Mouse (Mus musculus): Measurements from ENCODE around the gene Zfp382. TPM values are rescaled to one million over a fixed set of nuclear protein-coding genes. Genes with fewer than 3 reads are reported as not detected.

Zfp382 gene
- polyA plus RNA-seq (2016; fragmentation: Nextera tagmentation; extraction: Ambion mirVana), result 11.8 and 16.7 TPM in 2 replicates

GRCm38 (mm10) chr7:30121308-30122187 lies at the start of gene Zfp382:
TSS of gene Zfp382 (plus strand) at chr7:30121942.
- ATAC-seq (ENCODE audit: insufficient number of reproducible peaks, insufficient read depth, low FRiP score, low TSS enrichment, low read depth), result peak; percentile 90
- H3K4me3 ChIP-seq (replicated peaks), result peak within 1 kb of the TSS; percentile 68
- H3K4me1 ChIP-seq (replicated peaks), result peaks cover 9% of the 10 kb centered on the region
- H3K36me3 ChIP-seq, result peaks cover 10% of the 10 kb centered on the region
- under 1% methylated on average over 61 of the region's 61 CpGs for WGBS
- peak within 1 kb of the TSS; percentile 80 for H3K9ac ChIP-seq (replicated peaks)
- peak within 1 kb of the TSS; percentile 75 for H3K27ac ChIP-seq
- H3K27me3 ChIP-seq, result no peaks in the 10 kb centered on the region
- H3K9me3 ChIP-seq, result no peaks in the 10 kb centered on the region
- H3K4me2 ChIP-seq, result peak within 1 kb of the TSS; percentile 64

GRCm38 (mm10) chr7:30072146-30073028 lies 49.4 kb upstream of the Zfp382 start, which contains the start of gene Zfp82:
TSS of gene Zfp82 (minus strand) at chr7:30072900.
- Histone ChIP-seq H3K27me3 (no peaks in the 10 kb centered on the region), H3K27ac (peak within 1 kb of the TSS; percentile 76), H3K4me2 (peak within 1 kb of the TSS; percentile 93), H3K9ac (replicated peaks) (peak within 1 kb of the TSS; percentile 72), H3K4me3 (replicated peaks) (peak within 1 kb of the TSS; percentile 81), H3K4me1 (replicated peaks) (no peaks in the 10 kb centered on the region; the same call in 1 of the 2 replicates), H3K9me3 (no peaks in the 10 kb centered on the region), H3K36me3 (peaks cover 44% of the 10 kb centered on the region)
- under 1% methylated on average over 50 of the region's 50 CpGs for WGBS
- peak; percentile 85 for ATAC-seq (ENCODE audit: insufficient number of reproducible peaks, insufficient read depth, low FRiP score, low TSS enrichment, low read depth)

GRCm38 (mm10) chr7:30086524-30086923 lies 35.2 kb upstream of the Zfp382 start:
- no peak overlapping the region for H3K4me2 ChIP-seq
- 88% methylated on average over 9 of the region's 9 CpGs for WGBS
- H3K4me3 ChIP-seq (replicated peaks), result no peak overlapping the region
- ATAC-seq (ENCODE audit: insufficient number of reproducible peaks, insufficient read depth, low FRiP score, low TSS enrichment, low read depth), result no peak
- peaks cover 20% of the 10 kb centered on the region for H3K4me1 ChIP-seq (replicated peaks)
- no peak overlapping the region for H3K27ac ChIP-seq
- peaks cover 56% of the 10 kb centered on the region for H3K36me3 ChIP-seq
- H3K27me3 ChIP-seq, result no peaks in the 10 kb centered on the region
- H3K9me3 ChIP-seq, result 0 out of 2 replicates have a peak, but pooled peaks cover 3% of the 10 kb centered on the region
- no peak overlapping the region for H3K9ac ChIP-seq (replicated peaks)

GRCm38 (mm10) chr7:30089405-30089804 lies 32.3 kb upstream of the Zfp382 start:
- peaks cover 26% of the 10 kb centered on the region for H3K4me1 ChIP-seq (replicated peaks)
- ATAC-seq (ENCODE audit: insufficient number of reproducible peaks, insufficient read depth, low FRiP score, low TSS enrichment, low read depth), result no peak
- 0 out of 2 replicates have a peak, but pooled peaks cover 3% of the 10 kb centered on the region for H3K9me3 ChIP-seq
- H3K9ac ChIP-seq (replicated peaks), result peak overlapping the region; percentile 73
- no peak overlapping the region for H3K27ac ChIP-seq
- H3K4me2 ChIP-seq, result peak overlapping the region; percentile 72
- no peaks in the 10 kb centered on the region for H3K27me3 ChIP-seq
- peaks cover 27% of the 10 kb centered on the region for H3K36me3 ChIP-seq
- 16% methylated on average over 6 of the region's 6 CpGs for WGBS
- peak overlapping the region; percentile 59 for H3K4me3 ChIP-seq (replicated peaks)

GRCm38 (mm10) chr7:30090092-30090969 lies 31.4 kb upstream of the Zfp382 start, which contains the start of the genes Gm26920 and Zfp566:
TSS of gene Gm26920 (minus strand) at chr7:30090410.
TSS of gene Zfp566 (minus strand) at chr7:30090527.
- Histone ChIP-seq H3K9me3 (0 out of 2 replicates have a peak, but pooled peaks cover under 1% of the 10 kb centered on the region), H3K4me3 (replicated peaks) (peak within 1 kb of the TSS; percentile 59), H3K27me3 (no peaks in the 10 kb centered on the region), H3K4me1 (replicated peaks) (peaks cover 26% of the 10 kb centered on the region), H3K4me2 (peak within 1 kb of the TSS; percentile 72), H3K27ac (peak within 1 kb of the TSS; percentile 82), H3K36me3 (peaks cover 18% of the 10 kb centered on the region), H3K9ac (replicated peaks) (peak within 1 kb of the TSS; percentile 73)
- WGBS, result under 1% methylated on average over 40 of the region's 40 CpGs
- ATAC-seq (ENCODE audit: insufficient number of reproducible peaks, insufficient read depth, low FRiP score, low TSS enrichment, low read depth), result peak; percentile 84

DNA sequence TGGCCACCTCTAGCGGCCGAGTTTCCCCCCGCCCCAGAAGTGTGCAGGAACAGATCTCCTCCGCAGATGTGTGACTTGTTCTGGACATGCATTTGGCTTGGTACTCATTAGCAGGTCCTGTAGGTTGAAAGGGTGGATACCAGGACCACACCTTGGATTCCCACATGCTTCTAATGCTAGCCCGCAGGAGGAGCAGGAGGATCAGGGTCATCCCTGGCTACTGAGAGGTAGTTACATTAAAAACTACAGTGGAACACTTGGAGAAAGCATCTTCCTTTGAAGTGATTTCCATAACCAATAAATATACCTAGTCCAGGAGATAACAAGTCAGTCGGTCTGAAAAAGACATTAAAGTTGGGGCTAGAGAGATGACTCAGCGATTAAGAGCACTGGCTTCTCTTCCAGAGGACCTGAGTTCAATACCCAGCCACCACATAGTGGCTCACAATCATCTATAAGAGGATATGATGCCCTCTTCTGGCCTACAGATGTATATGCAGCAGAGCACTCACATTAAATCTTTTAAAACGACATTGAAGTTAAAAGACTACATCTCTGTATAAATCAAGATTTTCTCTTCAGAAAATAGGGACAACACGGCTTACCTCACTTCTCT lies 30.7 kb upstream of the Zfp382 start:
- H3K4me3 ChIP-seq (replicated peaks), result peak overlapping the region; percentile 59
- no peaks in the 10 kb centered on the region for H3K9me3 ChIP-seq
- peak overlapping the region; percentile 28; the same call in 1 of the 2 replicates for H3K9ac ChIP-seq (replicated peaks)
- no peak for ATAC-seq (ENCODE audit: insufficient number of reproducible peaks, insufficient read depth, low FRiP score, low TSS enrichment, low read depth)
- no peaks in the 10 kb centered on the region for H3K27me3 ChIP-seq
- peaks cover 11% of the 10 kb centered on the region for H3K36me3 ChIP-seq
- H3K4me1 ChIP-seq (replicated peaks), result peaks cover 26% of the 10 kb centered on the region
- WGBS, result 9% methylated on average over 9 of the region's 9 CpGs
- no peak overlapping the region for H3K27ac ChIP-seq
- peak overlapping the region; percentile 72 for H3K4me2 ChIP-seq

DNA sequence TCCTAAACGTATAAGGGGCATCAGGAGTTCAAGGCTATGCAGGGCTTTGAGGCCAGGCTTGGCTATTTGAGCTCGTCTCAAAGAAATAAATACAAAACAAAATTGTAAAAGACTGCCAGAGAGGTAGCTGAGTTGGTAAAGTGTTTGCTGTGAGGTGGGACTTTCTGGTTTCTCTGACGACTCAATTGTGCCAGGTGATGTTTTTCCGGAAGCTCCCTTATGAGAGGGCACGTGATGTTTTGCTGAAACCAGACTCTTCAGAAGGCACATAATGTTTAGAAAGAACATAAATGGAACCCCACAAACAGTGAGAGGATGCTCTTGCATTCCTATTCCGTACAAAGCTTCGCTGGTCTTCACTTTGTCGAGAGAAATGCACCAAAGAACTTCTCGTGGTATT lies 29.1 kb upstream of the Zfp382 start:
- Histone ChIP-seq H3K4me3 (replicated peaks) (no peak overlapping the region), H3K4me1 (replicated peaks) (peaks cover 30% of the 10 kb centered on the region), H3K27ac (no peak overlapping the region), H3K9me3 (no peaks in the 10 kb centered on the region), H3K9ac (replicated peaks) (no peak overlapping the region), H3K36me3 (peaks cover 6% of the 10 kb centered on the region), H3K4me2 (no peak overlapping the region), H3K27me3 (no peaks in the 10 kb centered on the region)
- no peak for ATAC-seq (ENCODE audit: insufficient number of reproducible peaks, insufficient read depth, low FRiP score, low TSS enrichment, low read depth)
- 86% methylated on average over 9 of the region's 9 CpGs for WGBS

GRCm38 (mm10) chr7:30093918-30094415 lies 27.8 kb upstream of the Zfp382 start:
- peak overlapping the region; percentile 70 for H3K4me2 ChIP-seq
- ATAC-seq (ENCODE audit: insufficient number of reproducible peaks, insufficient read depth, low FRiP score, low TSS enrichment, low read depth), result no peak
- peaks cover 16% of the 10 kb centered on the region for H3K36me3 ChIP-seq
- H3K27me3 ChIP-seq, result no peaks in the 10 kb centered on the region
- peak overlapping the region; percentile 57 for H3K4me3 ChIP-seq (replicated peaks)
- 69% methylated on average over 6 of the region's 6 CpGs for WGBS
- H3K4me1 ChIP-seq (replicated peaks), result peaks cover 22% of the 10 kb centered on the region
- H3K27ac ChIP-seq, result peak overlapping the region; percentile 98; the same call in 1 of the 2 replicates
- H3K9me3 ChIP-seq, result no peaks in the 10 kb centered on the region
- H3K9ac ChIP-seq (replicated peaks), result no peak overlapping the region

DNA sequence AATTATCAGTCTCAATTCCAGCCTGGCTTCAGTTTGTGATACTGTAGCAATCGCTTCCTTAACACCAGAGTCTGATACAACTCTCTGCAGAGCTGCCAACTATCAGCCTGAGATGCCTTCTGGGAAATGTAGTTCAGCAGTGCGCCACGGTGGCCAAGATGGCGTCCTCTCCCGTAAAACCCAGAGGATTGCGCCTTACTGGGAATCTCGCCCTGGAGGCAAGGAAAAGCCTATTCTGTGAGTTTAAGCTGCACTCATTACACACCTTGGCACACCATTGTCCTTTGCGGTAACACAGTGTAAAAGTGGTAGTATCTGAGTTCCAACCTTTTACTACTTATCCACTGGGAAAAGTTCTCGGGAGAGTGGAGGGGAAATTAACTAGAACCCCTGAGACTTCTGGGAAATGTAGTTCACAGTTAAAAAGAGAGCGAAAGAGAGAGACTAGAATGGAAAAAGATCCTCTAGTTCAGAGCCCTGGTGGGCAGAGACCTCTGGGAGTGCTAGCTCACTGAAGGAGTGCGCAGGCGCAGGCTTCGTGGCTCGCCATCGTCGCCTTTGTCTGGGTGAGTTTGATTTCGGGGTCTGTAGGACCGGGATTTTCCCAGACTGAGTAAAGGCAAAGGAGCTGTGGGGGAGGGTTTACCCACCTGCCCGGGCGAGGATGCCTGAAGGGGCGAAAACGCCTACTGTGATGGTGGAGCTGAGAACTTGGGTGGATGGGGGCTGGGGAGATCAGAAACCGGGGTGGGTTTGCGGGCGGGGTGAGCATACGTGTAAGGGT lies 26.9 kb upstream of the Zfp382 start, which contains the start of gene Zfp260:
Zfp260 (plus strand) TSS at position 132 of the 784 bp plus-strand sequence.
- under 1% methylated on average over 26 of the region's 26 CpGs for WGBS

More for the DNA sequence above, 26.9 kb upstream of the Zfp382 start, which contains the start of gene Zfp260:
- peak within 1 kb of the TSS; percentile 98 for H3K27ac ChIP-seq
- peaks cover 16% of the 10 kb centered on the region for H3K4me1 ChIP-seq (replicated peaks)
- H3K9me3 ChIP-seq, result no peaks in the 10 kb centered on the region
- peak within 1 kb of the TSS; percentile 88 for H3K9ac ChIP-seq (replicated peaks)
- H3K36me3 ChIP-seq, result peaks cover 24% of the 10 kb centered on the region
- H3K4me3 ChIP-seq (replicated peaks), result peak within 1 kb of the TSS; percentile 57
- H3K27me3 ChIP-seq, result no peaks in the 10 kb centered on the region
- ATAC-seq (ENCODE audit: insufficient number of reproducible peaks, insufficient read depth, low FRiP score, low TSS enrichment, low read depth), result peak; percentile 77
- H3K4me2 ChIP-seq, result peak within 1 kb of the TSS; percentile 70

Measured in limb, embryonic 12.5 days (tissue).